Mouse (Mus musculus) heart, embryonic 14.5 days (tissue): ENCODE measurements at regions not wholly inside any gene's neighbourhood (a gene's known extent, or its start where the extent isn't known, plus 50 kb on each side); places are given as distances from the start of the nearest gene placed in this dataset.

Experiments used
- ATAC-seq: fragments of 200-750 bp; cut with Nextera tagmentation; 2 replicates; pipeline ENCODE4 v1.8.0; 2017; ENCODE audit warnings: low read depth, moderate TSS enrichment; ENCODE audit not compliant: insufficient number of reproducible peaks, insufficient read depth, low FRiP score
- H3K27ac ChIP-seq, 2 experiments: fragments of 200-500 bp in 1 of 2; fragments of 300-500 bp in 1 of 2; sonication (generic) in 1 of 2; replicated peaks in 1 of 2; 2 replicates each; pipeline ENCODE4 v1.5.1; 2012 to 2014; ENCODE audit warnings: low read depth in 2 of 2, low read length in 2 of 2, control low read depth in 1 of 2, mild to moderate bottlenecking in 1 of 2, mixed read lengths in 1 of 2; ENCODE audit not compliant: control insufficient read depth in 1 of 2, insufficient read depth in 1 of 2
- H3K27me3 ChIP-seq: fragments of 300-500 bp; sonication (generic); 2 replicates; pipeline ENCODE4 v1.6.1; 2014; ENCODE audit warnings: mild to moderate bottlenecking, low read length, control low read depth; ENCODE audit not compliant: control insufficient read depth, insufficient read depth
- H3K36me3 ChIP-seq: fragments of 300-500 bp; sonication (generic); 2 replicates; pipeline ENCODE4 v1.6.1; 2014; ENCODE audit warnings: mild to moderate bottlenecking, control low read depth, low read length, mixed read lengths; ENCODE audit not compliant: control insufficient read depth, insufficient read depth
- H3K4me1 ChIP-seq, 2 experiments: fragments of 200-500 bp in 1 of 2; fragments of 300-500 bp in 1 of 2; sonication (generic) in 1 of 2; 2 replicates each; pipeline ENCODE4 v1.6.1; 2012 to 2014; ENCODE audit warnings: low read length in 2 of 2, control low read depth in 1 of 2, mixed read lengths in 1 of 2; ENCODE audit not compliant: control insufficient read depth in 2 of 2, insufficient read depth in 2 of 2
- H3K4me2 ChIP-seq: fragments of 300-500 bp; sonication (generic); 2 replicates; pipeline ENCODE4 v1.6.1; 2014; ENCODE audit warnings: mild to moderate bottlenecking, low read length
- H3K4me3 ChIP-seq, 2 experiments: fragments of 200-500 bp in 1 of 2; fragments of 300-500 bp in 1 of 2; sonication (generic) in 1 of 2; 2 replicates each; pipeline ENCODE4 v1.5.1; 2012 to 2014; ENCODE audit warnings: low read length in 2 of 2, mild to moderate bottlenecking in 2 of 2, control low read depth in 1 of 2, low read depth in 1 of 2, moderate library complexity in 1 of 2; ENCODE audit not compliant: control insufficient read depth in 1 of 2, insufficient read depth in 1 of 2
- H3K9ac ChIP-seq: fragments of 300-500 bp; sonication (generic); 2 replicates; pipeline ENCODE4 v1.6.1; 2014; ENCODE audit warnings: mild to moderate bottlenecking, low read length
- H3K9me3 ChIP-seq: fragments of 300-500 bp; sonication (generic); 2 replicates; pipeline ENCODE4 v1.6.1; 2016; ENCODE audit warnings: low read length, control low read depth; ENCODE audit not compliant: control insufficient read depth
- WGBS: fragments of 180-500 bp; shearing (Covaris S2); extraction: QIAGEN DNeasy Blood & Tissue Kit; methylation state at CpG from one replicate; pipeline ENCODE4 v1.1.7; 2014; 5-methylcytosine and 5-hydroxymethylcytosine counted together

DNA sequence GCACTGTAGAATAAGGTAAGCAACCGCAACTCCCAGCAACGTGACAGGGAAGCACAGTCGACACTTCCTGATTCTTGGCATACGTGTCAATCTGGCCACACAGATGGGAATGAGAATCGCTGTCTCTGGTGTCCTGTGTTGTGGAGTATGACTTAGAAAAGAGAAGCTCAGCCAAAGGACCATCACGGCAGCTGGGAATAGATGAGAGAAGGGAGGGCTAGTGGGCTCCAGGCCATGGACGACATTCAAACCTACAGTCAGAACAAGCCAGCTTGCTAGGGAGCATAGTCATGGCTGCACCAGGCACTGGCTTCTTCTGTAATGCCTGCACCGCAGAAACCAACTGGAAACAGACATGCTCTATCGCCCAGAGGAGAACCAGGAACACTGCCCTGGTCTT lies 469.2 kb upstream of the B3galt2 start:
- Histone ChIP-seq H3K4me3 (no peak overlapping the region), H3K4me2 (no peak overlapping the region), H3K9ac (no peak overlapping the region), H3K27me3 (no peaks in the 10 kb centered on the region), H3K27ac (no peak overlapping the region), H3K4me1 (peaks cover 0 to under 1% of the 10 kb centered on the region in 2 experiments; a peak in 1 of 4 replicates), H3K36me3 (no peaks in the 10 kb centered on the region), H3K9me3 (no peaks in the 10 kb centered on the region)
- 78% methylated on average over 9 of the region's 9 CpGs for WGBS
- ATAC-seq = no peak

DNA sequence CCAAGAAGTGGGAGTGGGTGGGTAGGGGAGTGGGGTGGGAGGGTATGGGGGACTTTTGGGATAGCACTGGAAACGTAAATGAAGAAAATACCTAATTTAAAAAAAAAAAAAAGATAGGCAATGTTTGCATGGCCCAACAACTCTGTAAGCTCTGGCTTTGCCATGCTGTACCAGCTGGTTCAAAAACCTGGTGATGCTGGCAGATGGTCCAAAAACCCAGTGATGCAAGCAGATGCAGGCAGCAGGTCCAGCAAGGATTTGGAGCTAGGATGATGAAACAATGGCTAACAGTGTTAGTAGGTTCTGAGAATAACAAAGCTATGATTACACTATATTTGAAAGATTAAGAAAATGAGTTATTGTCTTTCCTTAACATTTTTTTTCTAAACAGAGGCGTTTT lies 466.6 kb upstream of the B3galt2 start:
- no peak overlapping the region for H3K9ac ChIP-seq
- no peak overlapping the region for H3K4me2 ChIP-seq
- 78% methylated on average over 2 of the region's 2 CpGs for WGBS
- no peaks in the 10 kb centered on the region for H3K36me3 ChIP-seq
- no peaks in the 10 kb centered on the region for H3K27me3 ChIP-seq
- no peak overlapping the region for H3K27ac ChIP-seq
- H3K9me3 ChIP-seq = no peaks in the 10 kb centered on the region
- no peak overlapping the region for H3K4me3 ChIP-seq
- H3K4me1 ChIP-seq = peaks cover 0 to 6% of the 10 kb centered on the region in 2 experiments; a peak in 3 of 4 replicates
- no peak for ATAC-seq

DNA sequence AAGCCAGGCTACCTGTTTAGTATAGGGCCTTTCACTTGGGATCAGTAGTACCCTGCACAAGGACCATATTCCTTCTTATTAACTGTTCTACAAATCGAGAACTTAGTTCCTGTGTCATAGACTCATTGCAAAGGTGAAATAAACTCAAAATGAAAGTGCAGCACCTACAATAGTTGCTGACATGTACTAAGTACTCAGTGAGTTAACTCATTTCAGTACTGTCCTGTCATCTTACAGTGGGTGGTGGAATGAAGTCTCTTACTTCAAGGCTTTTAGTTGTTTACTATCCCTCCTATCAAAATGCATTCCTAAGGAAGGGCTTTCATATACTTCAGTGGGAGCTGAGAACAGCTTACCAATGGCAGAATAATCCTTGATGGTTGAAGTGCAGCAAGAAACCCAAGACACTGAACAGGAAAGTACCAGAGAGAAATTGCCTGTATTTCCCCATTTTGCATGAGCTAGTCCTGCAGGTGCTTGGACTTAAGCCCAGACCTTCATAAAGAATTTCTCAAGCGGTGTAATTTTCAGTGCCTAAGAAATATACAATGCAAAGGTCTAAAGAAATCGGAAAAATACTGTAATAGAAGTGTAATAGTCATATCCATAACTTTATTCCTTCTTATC lies 448.2 kb upstream of the B3galt2 start:
- ATAC-seq = no peak
- WGBS = 73% methylated on average over 3 of the region's 3 CpGs

DNA sequence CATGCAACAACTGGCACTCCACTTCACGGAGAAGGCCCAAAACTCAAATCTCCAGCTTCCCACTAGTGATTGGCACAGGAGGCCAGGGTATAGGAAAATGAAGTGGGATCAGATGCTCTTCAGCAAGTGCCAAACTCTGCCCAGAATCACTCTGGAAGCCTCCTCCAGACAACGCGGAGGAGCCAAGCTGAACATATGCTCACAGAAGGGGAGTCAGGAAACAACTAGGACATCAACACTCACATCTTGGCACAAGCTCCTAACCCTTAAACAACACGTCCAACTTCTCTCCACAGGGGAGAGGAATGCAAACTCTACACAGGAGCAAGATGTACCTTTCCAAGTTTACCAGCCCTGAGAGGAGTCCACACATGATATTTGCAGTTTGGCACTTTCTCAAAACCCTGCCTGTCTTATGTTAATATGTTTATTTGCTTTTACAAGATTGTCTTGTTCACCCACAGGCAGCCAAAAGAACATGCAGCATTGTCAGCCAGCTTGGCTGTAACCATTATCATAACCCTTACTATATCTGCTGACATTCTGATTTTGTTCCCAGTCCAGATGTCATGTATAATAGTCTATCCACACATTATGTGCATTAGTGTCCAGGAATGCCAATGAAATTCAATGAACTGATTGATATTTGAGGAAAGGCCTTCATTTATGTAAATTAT lies 440.1 kb upstream of the B3galt2 start:
- WGBS = 61% methylated on average over 4 of the region's 4 CpGs
- no peak for ATAC-seq
- H3K27me3 ChIP-seq = no peaks in the 10 kb centered on the region

More for the DNA sequence above, 448.2 kb upstream of the B3galt2 start:
- Histone ChIP-seq H3K4me1 (no peaks in the 10 kb centered on the region), H3K4me3 (no peak overlapping the region), H3K27ac (no peak overlapping the region), H3K9ac (no peak overlapping the region), H3K27me3 (no peaks in the 10 kb centered on the region), H3K9me3 (no peaks in the 10 kb centered on the region), H3K36me3 (no peaks in the 10 kb centered on the region), H3K4me2 (no peak overlapping the region)

DNA sequence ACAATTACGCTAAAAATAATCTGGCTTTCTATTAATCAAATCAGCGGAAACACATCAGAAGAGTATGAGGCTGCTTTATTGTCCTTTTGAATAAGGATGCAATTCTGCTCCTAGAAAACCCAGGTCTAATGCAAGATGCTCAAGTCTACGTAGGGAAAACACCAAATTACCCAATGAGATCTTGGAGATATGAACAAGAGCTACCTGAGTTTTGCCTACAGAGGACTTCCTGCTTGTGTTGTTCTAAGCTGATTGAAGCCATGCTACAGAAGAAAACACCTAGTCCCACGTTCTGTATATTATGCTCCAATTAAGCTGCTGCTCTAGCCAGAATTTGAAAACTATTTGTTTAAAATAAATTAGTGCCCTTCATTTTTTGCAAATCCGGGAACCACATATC lies 439.5 kb upstream of the B3galt2 start:
- Histone ChIP-seq H3K4me2 (no peak overlapping the region), H3K9ac (no peak overlapping the region), H3K36me3 (no peaks in the 10 kb centered on the region), H3K27ac (no peak overlapping the region), H3K4me3 (no peak overlapping the region), H3K27me3 (no peaks in the 10 kb centered on the region), H3K9me3 (no peaks in the 10 kb centered on the region), H3K4me1 (no peaks in the 10 kb centered on the region)
- 84% methylated on average over 5 of the region's 5 CpGs for WGBS
- no peak for ATAC-seq

More for the DNA sequence above, 440.1 kb upstream of the B3galt2 start:
- no peak overlapping the region for H3K4me3 ChIP-seq
- H3K4me2 ChIP-seq = no peak overlapping the region
- H3K27ac ChIP-seq = no peak overlapping the region
- H3K9me3 ChIP-seq = no peaks in the 10 kb centered on the region
- H3K9ac ChIP-seq = no peak overlapping the region
- no peaks in the 10 kb centered on the region for H3K4me1 ChIP-seq
- H3K36me3 ChIP-seq = no peaks in the 10 kb centered on the region

DNA sequence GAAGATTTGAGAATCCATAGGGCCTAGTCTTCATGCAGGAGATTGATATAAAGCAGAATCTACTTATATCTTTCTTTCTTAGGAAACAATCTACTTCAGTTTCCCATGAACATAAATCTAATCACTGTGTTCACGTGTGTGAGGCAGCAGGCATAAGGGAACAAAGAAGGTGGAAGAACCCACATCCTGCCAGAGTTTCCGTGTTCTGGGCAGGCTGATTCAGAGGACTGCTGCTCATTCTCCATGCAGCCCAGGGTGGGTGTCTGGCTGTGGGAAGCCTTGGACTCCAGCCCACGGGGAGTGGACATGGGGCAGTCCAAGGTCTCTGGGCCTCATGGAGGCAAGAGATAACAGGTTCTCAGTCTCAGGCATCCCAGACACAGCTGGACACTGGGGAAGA lies 438.3 kb upstream of the B3galt2 start:
- Histone ChIP-seq H3K9me3 (no peaks in the 10 kb centered on the region), H3K9ac (no peak overlapping the region), H3K4me3 (no peak overlapping the region), H3K27me3 (no peaks in the 10 kb centered on the region), H3K36me3 (no peaks in the 10 kb centered on the region), H3K4me1 (no peaks in the 10 kb centered on the region), H3K4me2 (no peak overlapping the region), H3K27ac (no peak overlapping the region)
- ATAC-seq = 0 out of 2 replicates have a peak, but pooled peaks have one; percentile 54
- WGBS = 37% methylated on average over 3 of the region's 3 CpGs

DNA sequence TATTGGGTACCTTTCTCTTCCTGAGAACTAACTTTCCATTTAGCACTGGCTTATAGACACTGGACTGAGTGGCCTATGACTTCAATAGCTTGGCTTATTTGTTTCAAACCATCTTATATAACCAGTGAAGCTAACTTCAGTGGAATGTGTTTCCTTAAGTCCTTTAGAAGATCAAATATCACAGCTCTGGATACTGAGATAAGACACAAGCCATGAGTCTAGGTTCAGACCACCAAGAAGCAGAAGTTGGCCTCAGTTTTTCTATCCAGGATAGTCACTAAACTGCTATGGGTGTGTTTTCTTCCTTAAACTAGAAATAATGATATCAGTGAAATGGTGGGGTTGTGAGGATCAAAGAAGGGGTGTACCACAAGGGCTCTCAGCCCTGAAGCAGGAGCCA lies 436.4 kb upstream of the B3galt2 start:
- H3K27me3 ChIP-seq = no peaks in the 10 kb centered on the region
- H3K9me3 ChIP-seq = no peaks in the 10 kb centered on the region
- ATAC-seq = no peak
- H3K36me3 ChIP-seq = no peaks in the 10 kb centered on the region
- no peak overlapping the region for H3K4me2 ChIP-seq
- no peak overlapping the region for H3K4me3 ChIP-seq
- no peak overlapping the region for H3K9ac ChIP-seq
- no peaks in the 10 kb centered on the region for H3K4me1 ChIP-seq
- H3K27ac ChIP-seq = no peak overlapping the region

DNA sequence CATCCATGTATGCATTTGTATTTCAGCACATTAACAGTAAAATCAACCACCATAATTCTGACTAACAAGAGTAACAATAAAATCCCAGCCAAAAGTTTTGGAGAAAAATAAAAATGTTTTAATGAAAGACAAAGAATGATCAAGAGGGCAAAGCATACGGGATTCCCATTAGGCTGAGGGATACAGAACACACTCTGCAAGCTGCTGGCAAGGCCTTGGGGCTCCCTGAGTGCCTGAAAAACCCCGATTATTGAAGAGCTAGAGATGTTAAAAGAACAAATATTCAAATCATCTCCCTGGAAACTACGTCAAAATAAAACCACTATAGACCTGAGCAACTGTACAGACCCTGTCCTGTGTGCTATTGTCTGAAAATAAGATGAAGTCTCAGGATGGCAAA lies 433.5 kb upstream of the B3galt2 start:
- 79% methylated on average over 3 of the region's 3 CpGs for WGBS
- no peak for ATAC-seq

More for the DNA sequence above, 433.5 kb upstream of the B3galt2 start:
- Histone ChIP-seq H3K9ac (no peak overlapping the region), H3K36me3 (no peaks in the 10 kb centered on the region), H3K4me1 (no peaks in the 10 kb centered on the region), H3K27ac (no peak overlapping the region), H3K27me3 (no peaks in the 10 kb centered on the region), H3K4me3 (no peak overlapping the region), H3K9me3 (no peaks in the 10 kb centered on the region), H3K4me2 (no peak overlapping the region)
